Mouse (Mus musculus) bone marrow, adult 2 months (tissue): ENCODE results near the gene Fam19a3. TPM values are rescaled to one million over a fixed set of nuclear protein-coding genes. Genes with fewer than 3 reads are reported as not detected.
"Not testable (repeated sequence)": the region's sequence is repeated elsewhere in the genome, so short reads cannot be mapped to it uniquely, and the experiment has no call there.

Experiments
- H3K27ac ChIP-seq: fragments of 200-500 bp; 2 replicates; pipeline ENCODE4 v1.5.1; 2012; ENCODE audit warnings: low read depth, mild to moderate bottlenecking, control low read depth, inconsistent platforms, low read length; ENCODE audit not compliant: control insufficient read depth, poor library complexity, insufficient read depth
- H3K4me1 ChIP-seq: fragments of 200-500 bp; 2 replicates; pipeline ENCODE4 v1.6.1; 2011; ENCODE audit warnings: low read length; ENCODE audit not compliant: control insufficient read depth, insufficient read depth
- H3K4me3 ChIP-seq: fragments of 200-500 bp; replicated peaks from 2 replicates; pipeline ENCODE3; 2011; ENCODE audit warnings: mild to moderate bottlenecking, low read depth, low read length, control low read depth; ENCODE audit not compliant: control insufficient read depth
- CTCF ChIP-seq: fragments of 200-500 bp; IDR thresholded peaks from 2 replicates; pipeline ENCODE4 v1.5.1; 2011; ENCODE audit warnings: low read length, control low read depth; ENCODE audit not compliant: control insufficient read depth, insufficient read depth
- POLR2A ChIP-seq: fragments of 200-500 bp; IDR thresholded peaks from 2 replicates; pipeline ENCODE4 v1.6.1; 2011; ENCODE audit warnings: low read depth, mild to moderate bottlenecking, control low read depth, low read length, borderline replicate concordance; ENCODE audit not compliant: control insufficient read depth
- WGBS: fragments of 180-500 bp; shearing (Covaris S2); methylation state at CpG from one replicate; pipeline ENCODE4 v1.1.7; 2018; 5-methylcytosine and 5-hydroxymethylcytosine counted together
- polyA plus RNA-seq: library from polyadenylated mRNA; stranded (reverse); fragments of >200 nt; gene quantifications from 2 replicates; pipeline ENCODE4 v1.2.4, GENCODE M21; 2011; ENCODE audit warnings: low replicate concordance; ENCODE audit not compliant: missing spikeins, insufficient read depth, insufficient read length

Fam19a3 gene
- polyA plus RNA-seq, 1 experiment = not detected

DNA sequence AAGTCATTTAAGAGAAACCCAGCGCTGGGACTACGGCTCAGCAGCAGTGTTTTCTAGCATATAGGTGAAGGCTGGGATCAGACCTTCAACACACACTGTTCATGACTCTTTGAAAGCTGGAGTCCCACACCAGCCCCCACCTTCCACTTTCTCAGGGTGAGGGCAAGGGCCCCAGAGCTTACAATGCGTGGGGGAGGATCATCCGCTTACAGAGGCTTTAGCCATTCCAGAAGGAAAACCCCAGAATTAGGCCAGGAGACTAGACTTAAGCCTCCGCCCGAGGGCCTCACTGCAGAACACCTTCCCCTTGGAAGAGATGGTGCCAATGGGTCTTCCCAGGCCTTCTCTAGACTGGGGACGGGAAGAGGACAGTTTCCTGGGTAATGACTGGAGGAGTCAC is 8.3 kb downstream of the Fam19a3 start:
- H3K4me1 ChIP-seq = no peaks in the 10 kb centered on the region; the same call in 1 of the 2 replicates
- WGBS = 86% methylated on average over 7 of the region's 7 CpGs
- TF ChIP-seq POLR2A = no peak
- TF ChIP-seq CTCF = no peak
- no peak overlapping the region for H3K27ac ChIP-seq
- H3K4me3 ChIP-seq = no peak overlapping the region

DNA sequence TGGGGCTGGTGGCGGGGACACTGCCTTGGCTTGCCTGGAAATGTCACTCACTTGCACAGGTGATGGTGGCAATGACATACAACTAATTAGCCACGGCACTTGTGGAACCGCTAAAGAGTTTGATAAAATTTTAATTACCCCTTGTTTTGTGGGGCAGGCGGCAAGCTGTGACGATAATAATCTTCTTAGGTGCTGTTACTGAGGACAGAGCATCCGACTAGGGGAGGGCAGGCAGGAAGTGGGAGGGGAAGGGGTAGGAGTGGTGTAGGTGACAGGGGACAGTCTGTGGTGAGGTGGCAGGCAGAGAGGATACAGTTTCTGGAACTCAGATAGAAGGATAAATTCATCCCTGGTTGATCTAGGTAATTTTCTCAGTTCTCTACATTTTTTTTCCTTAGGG is 10.2 kb downstream of the Fam19a3 start:
- TF ChIP-seq CTCF (no peak), POLR2A (no peak)
- 34% methylated on average over 6 of the region's 6 CpGs for WGBS
- no peak overlapping the region for H3K27ac ChIP-seq

DNA sequence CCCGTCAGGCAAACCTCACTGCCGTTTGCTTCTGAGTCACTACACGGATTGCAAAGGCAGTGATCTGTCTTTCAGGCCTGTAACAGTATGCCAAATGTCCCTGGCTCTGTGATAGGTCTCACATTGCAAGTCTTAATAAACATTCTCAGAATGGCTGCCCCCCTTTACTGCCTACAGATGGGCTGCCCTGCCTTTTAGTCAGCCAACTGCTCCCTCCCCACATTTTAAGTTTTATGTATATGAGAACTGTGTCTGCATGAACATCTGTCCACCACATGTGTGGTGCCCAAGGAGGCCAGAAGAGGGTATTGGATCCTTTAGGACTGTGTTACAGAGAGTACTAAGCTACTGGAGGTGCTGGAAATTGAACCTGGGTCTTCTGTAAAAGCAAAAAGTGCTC is 10.7 kb downstream of the Fam19a3 start:
- H3K27ac ChIP-seq = no peak overlapping the region
- no peak for TF ChIP-seq POLR2A
- no peak for TF ChIP-seq CTCF
- H3K4me1 ChIP-seq = no peaks in the 10 kb centered on the region; the same call in none of the 2 replicates
- WGBS = 88% methylated on average over 3 of the region's 3 CpGs
- no peak overlapping the region for H3K4me3 ChIP-seq

More for the DNA sequence above, 10.2 kb downstream of the Fam19a3 start:
- H3K4me3 ChIP-seq = no peak overlapping the region
- no peaks in the 10 kb centered on the region; the same call in none of the 2 replicates for H3K4me1 ChIP-seq

DNA sequence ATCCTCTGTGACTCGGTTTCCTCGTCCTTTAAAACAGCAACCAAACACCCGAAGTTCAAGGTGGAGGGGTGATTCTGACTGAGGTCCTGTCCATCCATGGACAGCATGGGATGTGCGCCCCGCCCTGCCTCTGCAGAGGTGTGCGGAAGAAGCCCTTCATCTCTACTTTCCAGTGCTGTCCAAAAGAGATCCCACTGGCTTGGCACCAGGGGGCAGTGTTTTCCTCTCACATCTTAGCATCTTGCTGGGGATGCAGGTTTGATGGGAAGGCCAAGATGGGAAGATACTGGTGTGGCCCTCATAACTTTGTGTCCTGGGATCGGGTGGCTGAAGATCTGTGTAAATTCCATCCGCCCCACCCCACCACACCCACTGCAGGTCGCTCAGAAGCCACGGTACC is 11.6 kb downstream of the Fam19a3 start:
- WGBS = 64% methylated on average over 10 of the region's 10 CpGs
- no peak overlapping the region for H3K4me3 ChIP-seq
- H3K27ac ChIP-seq = no peak overlapping the region
- H3K4me1 ChIP-seq = no peaks in the 10 kb centered on the region; the same call in none of the 2 replicates
- TF ChIP-seq CTCF (peak; percentile 68), POLR2A (no peak)

DNA sequence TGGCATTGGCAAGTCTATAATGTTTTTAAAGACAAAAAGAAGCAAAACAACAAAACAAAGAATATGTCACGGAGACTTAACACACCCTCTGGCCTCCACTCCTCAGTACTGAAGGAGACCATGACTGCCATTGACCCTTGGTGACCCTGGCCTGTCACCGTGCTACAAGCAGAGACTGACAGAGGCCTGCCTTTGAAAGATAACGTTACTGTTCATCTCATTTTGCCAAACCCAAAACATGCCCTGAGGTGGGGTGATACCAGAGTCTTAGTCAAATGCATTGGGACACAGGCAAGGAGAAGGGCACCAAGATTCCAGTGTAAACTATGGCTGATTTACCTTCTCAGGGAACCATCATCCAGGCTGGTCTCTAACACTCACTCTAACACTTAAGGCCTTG is 12.5 kb downstream of the Fam19a3 start:
- Histone ChIP-seq H3K4me3 (no peak overlapping the region), H3K27ac (no peak overlapping the region), H3K4me1 (no peaks in the 10 kb centered on the region; the same call in none of the 2 replicates)
- 64% methylated on average over 3 of the region's 3 CpGs for WGBS
- no peak for TF ChIP-seq POLR2A
- TF ChIP-seq CTCF = no peak

DNA sequence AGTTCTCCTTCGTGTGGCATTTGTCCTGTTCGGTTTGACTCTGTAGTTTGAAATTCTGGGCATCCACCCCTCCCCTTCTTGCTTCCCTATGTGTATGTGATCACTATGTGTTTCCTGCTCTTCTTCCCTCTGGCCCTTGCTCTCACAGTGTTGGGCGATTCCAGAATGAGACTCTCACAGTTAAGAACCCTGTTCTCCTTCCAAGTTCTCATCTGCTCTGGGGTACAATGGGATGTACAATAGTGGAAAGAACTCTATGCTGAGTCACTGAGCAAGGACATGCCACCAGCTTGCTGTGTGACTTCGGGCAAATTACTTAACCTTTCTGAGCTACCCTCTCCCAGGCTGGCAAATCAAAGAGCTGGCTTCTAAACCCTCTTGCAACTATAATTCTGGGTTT is 13.9 kb downstream of the Fam19a3 start:
- TF ChIP-seq POLR2A (no peak), CTCF (no peak)
- no peak overlapping the region for H3K27ac ChIP-seq
- H3K4me1 ChIP-seq = no peaks in the 10 kb centered on the region; the same call in none of the 2 replicates
- WGBS = 55% methylated on average over 4 of the region's 4 CpGs
- H3K4me3 ChIP-seq = no peak overlapping the region

DNA sequence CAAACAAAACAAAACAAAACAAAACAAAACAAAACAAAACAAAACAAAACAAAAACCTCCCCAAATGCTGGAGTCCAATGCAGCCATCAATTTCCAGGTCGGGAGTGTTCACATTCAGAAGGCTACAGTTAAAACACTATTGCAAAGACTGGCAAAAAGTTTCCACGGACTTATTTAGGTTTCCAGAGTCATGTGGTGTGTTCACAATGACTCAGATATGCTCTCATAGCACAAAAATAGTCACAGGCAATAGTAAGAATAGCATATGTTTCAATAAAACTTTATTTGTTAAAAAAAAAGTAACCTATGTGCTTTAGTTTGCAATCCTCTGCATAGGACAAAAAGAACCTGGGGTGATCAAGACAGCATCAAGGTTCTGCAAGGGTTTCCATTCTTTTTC is 14.5 kb downstream of the Fam19a3 start:
- Histone ChIP-seq H3K4me1 (no peaks in the 10 kb centered on the region; the same call in none of the 2 replicates), H3K27ac (no peak overlapping the region), H3K4me3 (no peak overlapping the region)
- no peak for TF ChIP-seq CTCF
- TF ChIP-seq POLR2A = no peak
- WGBS = 52% methylated on average over 2 of the region's 2 CpGs

DNA sequence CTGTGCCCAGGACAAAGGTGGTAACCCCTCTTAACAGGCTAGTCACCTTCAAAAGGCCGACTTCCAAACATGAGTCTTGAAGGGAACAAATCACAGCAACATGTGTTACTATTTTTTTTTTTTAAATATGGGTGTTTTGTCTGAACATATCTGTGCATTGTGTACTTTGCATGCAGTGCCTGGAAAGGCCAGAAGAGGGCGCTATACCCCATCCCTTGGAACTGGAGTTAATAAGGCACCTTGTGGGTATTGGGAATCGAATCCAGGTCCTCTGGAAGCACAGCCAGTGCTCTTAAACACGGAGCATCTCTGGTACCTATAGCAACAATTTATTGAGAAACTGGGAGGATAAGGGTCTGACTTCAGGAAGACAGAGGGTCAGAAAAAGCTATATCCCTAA is 16.6 kb downstream of the Fam19a3 start:
- WGBS = 22% methylated on average over 4 of the region's 4 CpGs
- no peak overlapping the region for H3K27ac ChIP-seq
- H3K4me3 ChIP-seq = no peak overlapping the region
- TF ChIP-seq CTCF = peak; percentile 38; the same call in 1 of the 2 replicates
- no peak for TF ChIP-seq POLR2A
- no peaks in the 10 kb centered on the region; the same call in none of the 2 replicates for H3K4me1 ChIP-seq

DNA sequence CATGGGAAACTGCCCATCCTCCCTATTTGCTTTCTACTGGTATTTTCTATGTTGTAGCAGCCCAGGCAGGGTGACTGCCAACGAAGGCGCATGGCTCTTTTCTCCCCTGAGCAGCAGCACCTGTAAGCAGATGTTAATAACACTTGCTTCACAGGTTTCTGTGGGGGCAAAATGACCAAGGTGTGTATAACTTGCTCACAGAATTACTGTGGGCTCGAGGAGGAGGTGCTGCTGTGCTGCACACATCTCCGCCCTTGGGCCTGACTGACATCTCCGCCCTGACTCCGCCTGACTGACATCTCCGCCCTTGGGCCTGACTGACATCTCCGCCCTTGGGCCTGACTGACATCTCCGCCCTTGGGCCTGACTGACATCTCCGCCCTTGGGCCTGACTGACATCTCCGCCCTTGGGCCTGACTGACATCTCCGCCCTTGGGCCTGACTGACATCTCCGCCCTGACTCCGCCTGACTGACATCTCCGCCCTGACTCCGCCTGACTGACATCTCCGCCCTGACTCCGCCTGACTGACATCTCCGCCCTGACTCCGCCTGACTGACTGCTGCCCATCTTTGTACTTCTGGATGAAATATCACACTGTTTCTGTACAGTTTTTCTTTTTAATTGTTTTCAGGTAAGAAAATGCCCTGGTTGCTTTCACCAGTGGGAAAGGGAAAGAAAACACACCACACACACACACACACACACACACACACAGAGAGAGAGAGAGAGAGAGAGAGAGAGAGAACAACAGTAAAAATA is 19.4 kb downstream of the Fam19a3 start:
- 67% methylated on average over 20 of the region's 20 CpGs for WGBS
- not testable (repeated sequence) for H3K4me3 ChIP-seq, H3K4me1 ChIP-seq
- H3K27ac ChIP-seq = peak overlapping the region; percentile 24; the same call in 1 of the 2 replicates
